Mouse (Mus musculus): ENCODE results near the gene Cog7. TPM values are rescaled to one million over a fixed set of nuclear protein-coding genes. Genes with fewer than 3 reads are reported as not detected.

The Cog7 gene
- polyA plus RNA-seq, 1 experiment, result 15.2 TPM

- H3K4me2 ChIP-seq (ENCODE audit: low read depth), result no peak overlapping the region
- H3K4me3 ChIP-seq, result no peak overlapping the region
- TF ChIP-seq POLR2A (IDR thresholded peaks at IDR 0.05; ENCODE audit: insufficient read length, low read depth) (no peak), REST (IDR thresholded peaks at IDR 0.05; ENCODE audit: insufficient read depth, insufficient read length) (no peak), CEBPB (IDR thresholded peaks at IDR 0.05; ENCODE audit: insufficient read depth, poor library complexity, severe bottlenecking) (no peak), POLR2AphosphoS2 (IDR thresholded peaks at IDR 0.05; ENCODE audit: insufficient read length, low read depth) (no peak), MAX (IDR thresholded peaks at IDR 0.05; ENCODE audit: low read depth) (no peak), USF1 (IDR thresholded peaks at IDR 0.05; ENCODE audit: low read depth) (no peak), TCF12 (IDR thresholded peaks at IDR 0.05; ENCODE audit: insufficient read depth, poor library complexity, severe bottlenecking) (no peak), MYOG (IDR thresholded peaks at IDR 0.05; ENCODE audit: control insufficient read depth in 1 of 3, insufficient read depth in 1 of 3, insufficient read length in 2 of 3, low read depth in 2 of 3) (no peak), TCF3 (IDR thresholded peaks at IDR 0.05; ENCODE audit: insufficient read length, low read depth) (no peak)
- H3K36me3 ChIP-seq (ENCODE audit: control insufficient read depth, insufficient read depth), result peaks cover 36% of the 10 kb centered on the region
- no peaks in the 10 kb centered on the region for H3K79me2 ChIP-seq (ENCODE audit: control insufficient read depth, insufficient read depth)
- H3K27me3 ChIP-seq (ENCODE audit: control insufficient read depth, insufficient read depth, insufficient read length), result no peaks in the 10 kb centered on the region
- no peak overlapping the region for H3ac ChIP-seq (ENCODE audit: control insufficient read depth, insufficient read length)
Measured at GRCm38 (mm10) chr7:121995961-121996360, 14.4 kb upstream of the Cog7 start.

GRCm38 (mm10) chr7:121975031-121975430, 6.5 kb downstream of the Cog7 start:
- TF ChIP-seq E2F4 (IDR thresholded peaks at IDR 0.05; ENCODE audit: insufficient read depth), result no peak
- no peak for TF ChIP-seq TCF12 (IDR thresholded peaks at IDR 0.05; ENCODE audit: insufficient read depth, poor library complexity, severe bottlenecking)
- TF ChIP-seq MYOD1 (IDR thresholded peaks at IDR 0.05; ENCODE audit: control insufficient read depth in 1 of 3, insufficient read length in 2 of 3, low read depth in 2 of 3), result no peak
- TF ChIP-seq TCF3 (IDR thresholded peaks at IDR 0.05; ENCODE audit: insufficient read length, low read depth), result no peak
- Histone ChIP-seq H3K4me2 (ENCODE audit: low read depth) (no peak overlapping the region), H3K79me2 (ENCODE audit: control insufficient read depth, insufficient read depth) (no peaks in the 10 kb centered on the region), H3K27me3 (ENCODE audit: control insufficient read depth, insufficient read depth, insufficient read length) (no peaks in the 10 kb centered on the region), H3ac (ENCODE audit: control insufficient read depth, insufficient read length) (no peak overlapping the region), H3K36me3 (ENCODE audit: control insufficient read depth, insufficient read depth) (peaks cover 17% of the 10 kb centered on the region), H3K4me3 (no peak overlapping the region)

GRCm38 (mm10) chr7:121971698-121972097, 9.8 kb downstream of the Cog7 start:
- Histone ChIP-seq H3K4me2 (ENCODE audit: low read depth) (no peak overlapping the region), H3ac (ENCODE audit: control insufficient read depth, insufficient read length) (no peak overlapping the region), H3K27me3 (ENCODE audit: control insufficient read depth, insufficient read depth, insufficient read length) (no peaks in the 10 kb centered on the region), H3K79me2 (ENCODE audit: control insufficient read depth, insufficient read depth) (no peaks in the 10 kb centered on the region), H3K36me3 (ENCODE audit: control insufficient read depth, insufficient read depth) (peaks cover 17% of the 10 kb centered on the region), H3K4me3 (no peak overlapping the region)
- TF ChIP-seq MYOG (IDR thresholded peaks at IDR 0.05; ENCODE audit: control insufficient read depth in 1 of 3, insufficient read depth in 1 of 3, insufficient read length in 2 of 3, low read depth in 2 of 3) (no peak), TCF3 (IDR thresholded peaks at IDR 0.05; ENCODE audit: insufficient read length, low read depth) (no peak), POLR2AphosphoS2 (IDR thresholded peaks at IDR 0.05; ENCODE audit: insufficient read length, low read depth) (no peak), CEBPB (IDR thresholded peaks at IDR 0.05; ENCODE audit: insufficient read depth, poor library complexity, severe bottlenecking) (no peak), REST (IDR thresholded peaks at IDR 0.05; ENCODE audit: insufficient read depth, insufficient read length) (no peak), USF1 (IDR thresholded peaks at IDR 0.05; ENCODE audit: low read depth) (no peak), TCF12 (IDR thresholded peaks at IDR 0.05; ENCODE audit: insufficient read depth, poor library complexity, severe bottlenecking) (no peak), E2F4 (IDR thresholded peaks at IDR 0.05; ENCODE audit: insufficient read depth) (no peak), MAX (IDR thresholded peaks at IDR 0.05; ENCODE audit: low read depth) (no peak), POLR2A (IDR thresholded peaks at IDR 0.05; ENCODE audit: insufficient read length, low read depth) (no peak)

GRCm38 (mm10) chr7:121970250-121970649, 11.3 kb downstream of the Cog7 start:
- Histone ChIP-seq H3K4me2 (ENCODE audit: low read depth) (no peak overlapping the region), H3K79me2 (ENCODE audit: control insufficient read depth, insufficient read depth) (no peaks in the 10 kb centered on the region), H3K27me3 (ENCODE audit: control insufficient read depth, insufficient read depth, insufficient read length) (no peaks in the 10 kb centered on the region), H3K36me3 (ENCODE audit: control insufficient read depth, insufficient read depth) (peaks cover 14% of the 10 kb centered on the region), H3K4me3 (no peak overlapping the region), H3ac (ENCODE audit: control insufficient read depth, insufficient read length) (no peak overlapping the region)
- TF ChIP-seq MYOD1 (IDR thresholded peaks at IDR 0.05; ENCODE audit: control insufficient read depth in 1 of 3, insufficient read length in 2 of 3, low read depth in 2 of 3) (peak in 1 of 3 experiments; percentile 16), MYOG (IDR thresholded peaks at IDR 0.05; ENCODE audit: control insufficient read depth in 1 of 3, insufficient read depth in 1 of 3, insufficient read length in 2 of 3, low read depth in 2 of 3) (peak in 2 of 3 experiments; percentile 22 to 55), POLR2AphosphoS2 (IDR thresholded peaks at IDR 0.05; ENCODE audit: insufficient read length, low read depth) (no peak)

- no peak overlapping the region for H3K4me2 ChIP-seq (ENCODE audit: low read depth)
- no peak overlapping the region for H3ac ChIP-seq (ENCODE audit: control insufficient read depth, insufficient read length)
- H3K79me2 ChIP-seq (ENCODE audit: control insufficient read depth, insufficient read depth), result no peaks in the 10 kb centered on the region
- no peaks in the 10 kb centered on the region for H3K27me3 ChIP-seq (ENCODE audit: control insufficient read depth, insufficient read depth, insufficient read length)
- TF ChIP-seq USF1 (IDR thresholded peaks at IDR 0.05; ENCODE audit: low read depth), result no peak
- TF ChIP-seq TCF12 (IDR thresholded peaks at IDR 0.05; ENCODE audit: insufficient read depth, poor library complexity, severe bottlenecking), result no peak
- TF ChIP-seq TCF3 (IDR thresholded peaks at IDR 0.05; ENCODE audit: insufficient read length, low read depth), result no peak
- TF ChIP-seq MYOG (IDR thresholded peaks at IDR 0.05; ENCODE audit: control insufficient read depth in 1 of 3, insufficient read depth in 1 of 3, insufficient read length in 2 of 3, low read depth in 2 of 3), result no peak
- TF ChIP-seq POLR2AphosphoS2 (IDR thresholded peaks at IDR 0.05; ENCODE audit: insufficient read length, low read depth), result no peak
- TF ChIP-seq POLR2A (IDR thresholded peaks at IDR 0.05; ENCODE audit: insufficient read length, low read depth), result no peak
- peaks cover 4% of the 10 kb centered on the region for H3K36me3 ChIP-seq (ENCODE audit: control insufficient read depth, insufficient read depth)
- no peak overlapping the region for H3K4me3 ChIP-seq
Measured at GRCm38 (mm10) chr7:121968816-121969215, 12.7 kb downstream of the Cog7 start.

Measured in myocyte (in vitro differentiated cells).